Mouse (Mus musculus): ENCODE results near the gene Vpreb3.

Gene Vpreb3

GRCm38 (mm10) chr10:75932081-75932678 lies 10.7 kb upstream of the Vpreb3 start:
- DNase-seq (ENCODE audit: low spot score): no peak

- DNase-seq (ENCODE audit: low spot score): no peak
These were observed 10.0 kb upstream of the Vpreb3 start, which contains the start of gene Chchd10 for GRCm38 (mm10) chr10:75932891-75933290. Chchd10 (plus strand) TSS chr10:75933130.

GRCm38 (mm10) chr10:75934991-75935390 lies 7.9 kb upstream of the Vpreb3 start:
- DNase-seq (ENCODE audit: low spot score): no peak

GRCm38 (mm10) chr10:75935680-75936541 lies 6.9 kb upstream of the Vpreb3 start, which contains the start of gene Mmp11:
Mmp11 (minus strand) TSS chr10:75936496.
- DNase-seq (ENCODE audit: low spot score): peak; percentile 73

- DNase-seq (ENCODE audit: low spot score): no peak
These were observed 5.8 kb upstream of the Vpreb3 start for GRCm38 (mm10) chr10:75936909-75937667.

- DNase-seq (ENCODE audit: low spot score): no peak
These were observed 4.8 kb upstream of the Vpreb3 start for GRCm38 (mm10) chr10:75937851-75938643.

- no peak for DNase-seq (ENCODE audit: low spot score)
These were observed 3.2 kb upstream of the Vpreb3 start for GRCm38 (mm10) chr10:75939481-75940234.

- no peak for DNase-seq (ENCODE audit: low spot score)
These were observed 2.3 kb upstream of the Vpreb3 start, which contains the start of gene Gm867 for GRCm38 (mm10) chr10:75940520-75940919. Gm867 (minus strand) TSS chr10:75940672.

GRCm38 (mm10) chr10:75941042-75941824 lies 1.6 kb upstream of the Vpreb3 start:
- DNase-seq (ENCODE audit: low spot score): no peak

GRCm38 (mm10) chr10:75944066-75944772 lies 1.4 kb downstream of the Vpreb3 start:
- no peak for DNase-seq (ENCODE audit: low spot score)

GRCm38 (mm10) chr10:75945213-75945612 lies 2.4 kb downstream of the Vpreb3 start:
- DNase-seq (ENCODE audit: low spot score): no peak

- DNase-seq (ENCODE audit: low spot score): peak; percentile 84
These were observed 3.0 kb downstream of the Vpreb3 start for GRCm38 (mm10) chr10:75945896-75946295.

- no peak for DNase-seq (ENCODE audit: low spot score)
These were observed 5.2 kb downstream of the Vpreb3 start for GRCm38 (mm10) chr10:75948079-75948478.

GRCm38 (mm10) chr10:75949053-75950045 lies 6.5 kb downstream of the Vpreb3 start:
- no peak for DNase-seq (ENCODE audit: low spot score)

- DNase-seq (ENCODE audit: low spot score): no peak
These were observed 7.9 kb downstream of the Vpreb3 start for GRCm38 (mm10) chr10:75950791-75951210.

- peak; percentile 36 for DNase-seq (ENCODE audit: low spot score)
These were observed 8.7 kb downstream of the Vpreb3 start for GRCm38 (mm10) chr10:75951424-75952050.

- DNase-seq (ENCODE audit: low spot score): no peak
These were observed 11.5 kb downstream of the Vpreb3 start, which contains the start of gene Gm5134 for GRCm38 (mm10) chr10:75954381-75954811. Gm5134 (plus strand) TSS chr10:75954514.
